ENCODE assay signal across 8 mouse cellular contexts in the genomic region with DNA sequence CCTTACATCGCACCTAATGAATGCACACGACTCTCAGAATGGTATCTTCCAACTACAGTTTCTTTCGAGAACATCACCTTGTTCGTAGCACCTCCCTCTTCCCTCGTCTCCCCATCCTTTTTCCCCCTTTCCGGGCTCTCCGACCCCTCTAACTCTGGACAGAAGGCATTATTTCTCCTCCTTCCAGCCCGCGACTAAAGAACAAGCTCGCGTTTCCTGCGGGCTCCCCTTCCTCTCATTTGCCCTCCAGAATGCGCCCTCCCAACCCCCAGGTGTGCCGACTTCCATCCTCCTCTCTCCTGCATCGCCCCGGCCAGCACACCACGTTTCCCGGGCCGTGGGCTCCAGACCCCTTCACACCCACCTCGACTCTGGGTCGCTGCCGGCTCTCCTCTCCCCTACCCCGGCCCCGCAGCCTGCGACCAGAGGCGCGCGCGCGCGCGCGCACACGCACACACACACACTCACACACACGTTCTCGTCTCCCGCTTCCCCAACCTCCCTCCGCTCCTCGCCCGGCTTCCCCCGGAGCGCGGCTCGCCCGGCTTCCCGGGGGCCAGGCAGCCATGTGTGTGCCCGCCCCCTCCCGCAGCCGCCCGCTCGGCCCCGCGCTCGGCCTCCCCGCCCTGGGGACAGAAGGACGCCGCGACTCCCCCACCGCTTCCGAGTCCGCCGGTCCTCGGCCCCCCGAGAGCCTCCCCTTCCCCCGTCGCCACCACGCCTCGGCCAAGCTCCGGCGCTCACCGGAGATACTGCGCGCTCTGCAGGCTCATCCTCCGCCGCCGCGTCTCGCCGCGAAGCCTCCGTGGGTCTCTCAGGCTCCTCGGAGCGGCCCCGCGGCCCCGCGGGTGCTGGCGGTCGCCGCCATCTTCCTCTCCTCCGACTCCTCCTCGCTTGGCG. TPM values are rescaled to one million over a fixed set of nuclear protein-coding genes. Genes with fewer than 3 reads are reported as not detected.
DNase-seq lines count a peak whose midpoint lies in the region; ATAC-seq and TF ChIP-seq lines count a peak whose summit lies in the region.

A gene (minus strand): TSS at position 882 of the 900 bp plus-strand sequence.

- peak; percentile 24 for TF ChIP-seq POLR2A in myocyte (IDR thresholded peaks at IDR 0.05; ENCODE audit: insufficient read length, low read depth)

- peaks cover 27% of the 10 kb centered on the region for H3K36me3 ChIP-seq in C2C12 (ENCODE audit: control insufficient read depth, insufficient read depth)
- no peaks in the 10 kb centered on the region for H3K36me3 ChIP-seq in hindbrain, embryonic 15.5 days
- H3K36me3 ChIP-seq in limb, embryonic 10.5 days: peaks cover 19% of the 10 kb centered on the region
- no peaks in the 10 kb centered on the region for H3K36me3 ChIP-seq in myocyte (ENCODE audit: control insufficient read depth, insufficient read depth)

- H3K79me2 ChIP-seq in C2C12 (ENCODE audit: control insufficient read depth, insufficient read depth) (peaks cover 54% of the 10 kb centered on the region), myocyte (ENCODE audit: control insufficient read depth, insufficient read depth) (peaks cover 50% of the 10 kb centered on the region)

- peak within 1 kb of the TSS; percentile 100 for H3K27ac ChIP-seq in gastrocnemius, adult 2 months
- H3K27ac ChIP-seq in hindbrain, embryonic 15.5 days (replicated peaks): peak within 1 kb of the TSS; percentile 100
- H3K27ac ChIP-seq in limb, embryonic 10.5 days: peak within 1 kb of the TSS; percentile 99

- H3K9me3 ChIP-seq in hindbrain, embryonic 15.5 days: no peaks in the 10 kb centered on the region
- H3K9me3 ChIP-seq in limb, embryonic 10.5 days (replicated peaks): no peaks in the 10 kb centered on the region

- intact Hi-C loops in gastrocnemius, adult 2 months (cut with DNase I): loop anchor here (2.0 to 5.0 kb wide), 2 partner anchors 111 to 135 kb away; a partner anchor contains a TSS

- DNase-seq in ZHBTc4 (ENCODE audit: low read depth, low spot score): peak; percentile 62
- peak; percentile 24 to 60 for DNase-seq in cerebellum, postnatal 4 days (ENCODE audit: low spot score in 2 of 2)
- no peak for DNase-seq in gastrocnemius, adult 2 months
- DNase-seq in limb, embryonic 10.5 days (ENCODE audit: low spot score): peak; percentile 82
- DNase-seq in urinary bladder, postnatal 10 days (ENCODE audit: low spot score): peak; percentile 15

- no peak for TF ChIP-seq CTCF in C2C12 (IDR thresholded peaks at IDR 0.05; ENCODE audit: control insufficient read depth, insufficient read depth, insufficient read length)
- no peak for TF ChIP-seq CTCF in gastrocnemius, adult 2 months (IDR thresholded peaks at IDR 0.05)

- peak within 1 kb of the TSS; percentile 85 for H3K4me3 ChIP-seq in C2C12 (ENCODE audit: insufficient read depth, poor library complexity, severe bottlenecking)
- H3K4me3 ChIP-seq in gastrocnemius, adult 2 months: peak within 1 kb of the TSS; percentile 96
- H3K4me3 ChIP-seq in hindbrain, embryonic 15.5 days: peak within 1 kb of the TSS; percentile 71
- peak within 1 kb of the TSS; percentile 96 for H3K4me3 ChIP-seq in limb, embryonic 10.5 days
- peak within 1 kb of the TSS; percentile 46 for H3K4me3 ChIP-seq in myocyte

- peak within 1 kb of the TSS; percentile 92 for H3K9ac ChIP-seq in hindbrain, embryonic 15.5 days

- H3K27me3 ChIP-seq in C2C12 (ENCODE audit: control insufficient read depth, insufficient read depth, insufficient read length): no peaks in the 10 kb centered on the region
- H3K27me3 ChIP-seq in hindbrain, embryonic 15.5 days: no peaks in the 10 kb centered on the region
- H3K27me3 ChIP-seq in limb, embryonic 10.5 days (ENCODE audit: low read depth, poor library complexity, severe bottlenecking): no peaks in the 10 kb centered on the region
- no peaks in the 10 kb centered on the region for H3K27me3 ChIP-seq in myocyte (ENCODE audit: control insufficient read depth, insufficient read depth, insufficient read length)

- peak; percentile 46 for ATAC-seq in hindbrain, embryonic 15.5 days (ENCODE audit: low FRiP score, low read depth)

- under 1% methylated on average over 83 of the region's 93 CpGs for WGBS in hindbrain, embryonic 15.5 days
- WGBS in limb, embryonic 10.5 days: under 1% methylated on average over 92 of the region's 93 CpGs

- H3ac ChIP-seq in C2C12 (ENCODE audit: control insufficient read depth, insufficient read length, low read depth) (peak within 1 kb of the TSS; percentile 98), myocyte (ENCODE audit: control insufficient read depth, insufficient read length) (peak within 1 kb of the TSS; percentile 89)

- H3K4me2 ChIP-seq in hindbrain, embryonic 15.5 days: peak within 1 kb of the TSS; percentile 91
- peak within 1 kb of the TSS; percentile 99 for H3K4me2 ChIP-seq in myocyte (ENCODE audit: low read depth)

- H3K79me3 ChIP-seq in C2C12 (ENCODE audit: low read depth): peaks cover 48% of the 10 kb centered on the region

- H3K4me1 ChIP-seq in hindbrain, embryonic 15.5 days (replicated peaks): peaks cover 29% of the 10 kb centered on the region
- H3K4me1 ChIP-seq in limb, embryonic 10.5 days: peaks cover 24% of the 10 kb centered on the region

TF ChIP-seq in C2C12, 6 proteins besides CTCF, POLR2A, EP300 and RAD21:
- TF ChIP-seq CEBPB (IDR thresholded peaks at IDR 0.05; ENCODE audit: low read depth) (no peak), USF1 (IDR thresholded peaks at IDR 0.05; ENCODE audit: low read depth) (no peak), MYOD1 (IDR thresholded peaks at IDR 0.05; ENCODE audit: control insufficient read depth, insufficient read length, low read depth) (no peak), MAX (IDR thresholded peaks at IDR 0.05) (no peak), FOSL1 (IDR thresholded peaks at IDR 0.05; ENCODE audit: insufficient read depth, low read length, poor library complexity, severe bottlenecking) (no peak)

TF ChIP-seq in myocyte, 11 proteins besides CTCF, POLR2A, EP300 and RAD21:
- no peak for TF ChIP-seq SRF (IDR thresholded peaks at IDR 0.05; ENCODE audit: control insufficient read depth, insufficient read length, low read depth)
- no peak for TF ChIP-seq MYOD1 (IDR thresholded peaks at IDR 0.05; ENCODE audit: control insufficient read depth in 1 of 3, insufficient read length in 2 of 3, low read depth in 2 of 3)

RNA-seq across cellular contexts. Expression of the gene that starts here (rescaled TPM):
- polyA plus RNA-seq in C2C12 (2012; fragmentation: generic; extraction: Trizol) (16.6 TPM), myocyte (2012; fragmentation: generic; extraction: Trizol) (13.6 TPM)
- total RNA-seq in gastrocnemius, adult 2 months (2021): 10 to 100 TPM; 38.7 to 40.4 TPM
- polyA plus RNA-seq in hindbrain, embryonic 15.5 days (2015; fragmentation: Nextera tagmentation; extraction: Ambion mirVana): 32.2 and 32.7 TPM in 2 replicates
- polyA plus RNA-seq in limb, embryonic 10.5 days (2016; fragmentation: Nextera tagmentation; extraction: Ambion mirVana): 37.0 and 38.8 TPM in 2 replicates

Comparison
In these comparisons a context has a peak if more than half of its experiments do, and no peak if none do; other contexts are left out.
1. H3K4me3 ChIP-seq: peak in every context shown above with its lines; median percentile 96 in gastrocnemius, adult 2 months; 96 in limb, embryonic 10.5 days; 85 in C2C12; 71 in hindbrain, embryonic 15.5 days; 46 in myocyte.